Mouse (Mus musculus) cerebellum, adult 2 months (tissue): ENCODE results near the gene Pofut1.

ENCODE experiments used
- CTCF ChIP-seq: fragments of 200-500 bp; IDR thresholded peaks from 2 replicates; pipeline ENCODE4 v1.5.1; 2011; ENCODE audit warnings: low read depth, mild to moderate bottlenecking, control low read depth, low read length, moderate library complexity, borderline replicate concordance; ENCODE audit not compliant: insufficient read depth
- POLR2A ChIP-seq: fragments of 200-500 bp; IDR thresholded peaks from 2 replicates; pipeline ENCODE4 v1.6.1; 2011; ENCODE audit warnings: low read length, control low read depth, borderline replicate concordance; ENCODE audit not compliant: insufficient read depth

GRCm38 (mm10) chr2:153249751-153250150, 8.4 kb downstream of the Pofut1 start:
- TF ChIP-seq POLR2A (no peak), CTCF (no peak)
